Mouse (Mus musculus): ENCODE measurements around the gene Akap14. TPM values are rescaled to one million over a fixed set of nuclear protein-coding genes. Genes with fewer than 3 reads are reported as not detected.

The Akap14 gene
- polyA plus RNA-seq (2012; rRNA removed) = not detected in 2 replicates

GRCm38 (mm10) chrX:37168742-37169141 is at the start of gene Akap14:
Akap14 (minus strand) TSS chrX:37168842.

GRCm38 (mm10) chrX:37210941-37211340 is 42.3 kb upstream of the Akap14 start, which contains the start of gene Gm9:
Gm9 (minus strand) TSS chrX:37211041.

GRCm38 (mm10) chrX:37191105-37191743 is 22.6 kb upstream of the Akap14 start, which contains the start of the genes Ndufa1 and Rnf113a1:
Ndufa1 (minus strand) TSS chrX:37191163.
Rnf113a1 (plus strand) TSS chrX:37191245.

DNA sequence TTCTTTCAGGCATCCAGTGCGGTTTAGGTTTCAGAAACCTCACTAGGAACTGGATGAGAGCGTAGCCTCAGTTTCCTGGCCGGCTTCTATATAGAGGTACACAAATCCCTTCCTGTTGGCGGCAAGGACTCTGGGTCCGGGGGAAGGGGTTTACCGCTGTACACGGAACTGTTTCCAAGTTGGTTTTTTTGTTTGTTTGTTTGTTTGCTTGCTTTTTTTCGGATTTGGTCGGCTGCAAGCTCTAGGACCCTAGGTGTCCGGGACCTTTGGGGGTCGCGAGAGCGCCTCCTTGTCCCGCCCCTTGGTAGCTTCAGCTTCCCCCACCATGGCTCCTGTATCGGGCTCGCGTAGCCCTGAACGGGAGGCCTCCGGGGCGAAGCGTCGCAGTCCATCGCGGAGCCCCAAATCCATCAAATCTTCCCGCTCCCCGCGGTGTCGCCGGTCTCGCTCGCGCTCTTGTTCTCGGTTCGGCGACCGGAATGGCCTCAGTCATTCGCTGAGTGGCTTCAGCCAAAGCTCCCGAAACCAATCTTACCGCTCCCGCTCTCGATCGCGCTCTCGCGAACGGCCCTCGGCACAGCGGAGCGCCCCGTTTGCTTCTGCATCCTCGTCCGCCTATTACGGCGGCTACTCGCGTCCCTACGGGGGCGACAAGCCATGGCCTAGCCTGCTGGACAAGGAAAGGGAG is 41.8 kb downstream of the Akap14 start, which contains the start of gene Nkap:
Nkap (plus strand) TSS at position 125 of the 688 bp plus-strand sequence.

DNA sequence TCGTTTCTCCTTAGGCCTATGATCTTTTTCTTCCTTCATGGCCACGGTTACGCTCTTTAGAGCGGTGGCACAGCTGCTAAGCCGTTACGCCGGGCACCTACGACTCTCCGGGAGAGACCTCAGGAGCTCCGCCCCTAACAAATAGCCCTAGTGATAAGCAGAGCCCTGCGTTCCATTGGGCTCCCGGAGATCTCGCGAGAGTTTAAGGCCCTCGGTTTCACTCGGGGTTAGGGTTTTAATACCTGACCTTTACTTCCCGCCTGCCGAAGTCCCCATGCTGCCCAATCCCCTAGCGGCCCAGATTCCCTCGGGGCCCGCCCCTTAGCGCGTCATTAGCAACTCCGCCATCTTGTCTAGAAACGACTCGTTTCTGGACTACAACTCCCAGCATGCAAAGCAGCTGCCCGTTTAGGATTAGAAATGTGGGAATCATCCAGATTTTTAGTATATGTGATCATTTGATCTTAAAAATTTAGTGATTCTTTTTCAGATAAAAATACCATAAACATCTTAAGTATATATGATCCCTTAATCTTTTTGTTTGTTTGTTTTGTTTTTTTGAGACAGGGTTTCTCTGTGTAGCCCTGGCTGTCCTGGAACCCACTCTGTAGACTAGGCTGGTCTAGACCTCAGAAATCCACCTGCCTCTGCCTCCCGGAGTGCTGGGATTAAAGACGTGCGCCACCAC is 58.3 kb downstream of the Akap14 start, which contains the start of gene Upf3b:
Upf3b (minus strand) TSS at position 130 of the 688 bp plus-strand sequence.

Other genes with a start within 250 kb of the Akap14 start
- gene Sept6, start 177.0 kb downstream of the Akap14 start, polyA plus RNA-seq (2012; rRNA removed) = 9.3 and 11.4 TPM in 2 replicates
- not detected in 2 replicates for gene Sowahd, start 120.0 kb downstream of the Akap14 start, polyA plus RNA-seq (2012; rRNA removed)
- gene Rpl39, start 83.4 kb downstream of the Akap14 start, polyA plus RNA-seq (2012; rRNA removed) = 31.9 and 65.0 TPM in 2 replicates
- gene Upf3b, start 58.5 kb downstream of the Akap14 start, polyA plus RNA-seq (2012; rRNA removed) = 1.8 and 2.5 TPM in 2 replicates
- 1.3 and 1.4 TPM in 2 replicates for gene Nkap, start 42.0 kb downstream of the Akap14 start, polyA plus RNA-seq (2012; rRNA removed)
- gene Ndufa1, start 22.3 kb upstream of the Akap14 start, polyA plus RNA-seq (2012; rRNA removed) = 258 and 356 TPM in 2 replicates
- 1.6 and 1.9 TPM in 2 replicates for gene Rnf113a1, start 22.4 kb upstream of the Akap14 start, polyA plus RNA-seq (2012; rRNA removed)
- not detected in 2 replicates for gene Gm9, start 42.2 kb upstream of the Akap14 start, polyA plus RNA-seq (2012; rRNA removed)
- not detected in 2 replicates for gene Rhox1, start 53.4 kb upstream of the Akap14 start, polyA plus RNA-seq (2012; rRNA removed)
- not detected in 2 replicates for gene Rhox2a, start 76.1 kb upstream of the Akap14 start, polyA plus RNA-seq (2012; rRNA removed)
- not detected in 2 replicates for gene Rhox3a, start 81.1 kb upstream of the Akap14 start, polyA plus RNA-seq (2012; rRNA removed)
- not detected in 2 replicates for gene Rhox4a, start 96.5 kb upstream of the Akap14 start, polyA plus RNA-seq (2012; rRNA removed)
- not detected in 2 replicates for gene Rhox3a2, start 211.2 kb upstream of the Akap14 start, polyA plus RNA-seq (2012; rRNA removed)
- gene Rhox4a2, start 222.0 kb upstream of the Akap14 start, polyA plus RNA-seq (2012; rRNA removed) = not detected in 2 replicates
- gene Rhox2b, start 243.2 kb upstream of the Akap14 start, polyA plus RNA-seq (2012; rRNA removed) = not detected in 2 replicates